Mouse (Mus musculus) kidney, postnatal 4 days (tissue): ENCODE data around the gene Rps12-ps3.

Experiments
- DNase-seq, 2 experiments: peaks; one replicate each; pipeline ENCODE4 v3.0.0; 2021; ENCODE audit warnings: mixed read lengths in 2 of 2

Gene Rps12-ps3

DNA sequence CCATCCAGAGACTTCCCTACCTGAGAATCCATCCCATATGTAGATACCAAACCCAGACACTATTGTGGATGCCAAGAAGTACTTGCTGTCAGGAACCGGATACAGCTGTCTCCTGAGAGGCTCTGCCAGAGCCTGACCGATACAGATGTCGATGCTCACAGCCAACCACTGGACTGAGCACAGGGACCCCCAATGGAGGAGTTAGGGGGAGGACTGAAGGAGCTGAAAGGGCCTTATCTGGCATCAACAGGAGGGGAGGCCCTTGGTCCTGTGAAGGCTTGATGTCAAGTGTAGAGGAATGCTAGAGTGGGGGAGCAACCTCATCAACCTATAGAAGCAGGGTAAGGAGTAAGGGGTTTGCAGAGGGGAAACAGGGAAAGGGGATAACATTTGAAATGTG, 30.7 kb downstream of the Rps12-ps3 start:
- no peak for DNase-seq

DNA sequence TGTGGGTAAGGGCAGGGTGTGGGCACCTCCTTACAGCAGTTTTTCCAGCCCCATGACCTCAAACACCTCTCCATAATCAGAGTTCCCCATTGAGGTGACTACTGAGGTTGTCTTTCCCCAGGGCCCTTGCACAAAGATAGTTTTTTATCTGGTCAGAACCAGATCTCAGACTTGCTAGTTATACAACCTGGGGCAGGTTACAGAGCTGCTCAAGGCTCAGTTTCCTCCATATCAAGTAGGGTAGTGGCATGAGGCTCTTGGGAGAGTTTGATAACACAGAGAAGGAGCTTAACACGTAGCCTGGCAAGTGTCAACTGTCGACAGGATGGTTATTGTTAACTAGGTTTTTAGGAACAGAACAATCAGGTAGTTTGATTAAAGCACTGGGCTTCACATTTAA, 32.8 kb downstream of the Rps12-ps3 start:
- DNase-seq = no peak

DNA sequence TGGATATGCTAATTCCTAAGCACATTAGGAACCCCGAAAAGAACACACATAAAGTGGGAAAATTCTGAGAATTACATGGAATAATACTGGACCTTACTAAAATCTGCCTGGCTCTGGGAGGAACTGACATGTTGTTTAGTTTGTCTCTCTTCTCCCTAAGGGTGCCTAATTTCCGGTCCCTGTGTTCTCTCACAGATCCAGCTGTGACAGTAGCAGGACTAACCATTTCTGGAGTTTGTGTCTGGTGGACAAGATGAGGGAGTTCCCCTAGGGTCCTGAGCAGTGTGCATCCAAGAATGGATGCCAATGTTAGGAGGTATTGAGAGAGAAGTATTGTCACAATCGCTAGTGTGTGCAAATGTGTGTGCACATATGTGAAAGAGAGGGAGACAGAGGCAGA, 34.3 kb downstream of the Rps12-ps3 start:
- DNase-seq = no peak

DNA sequence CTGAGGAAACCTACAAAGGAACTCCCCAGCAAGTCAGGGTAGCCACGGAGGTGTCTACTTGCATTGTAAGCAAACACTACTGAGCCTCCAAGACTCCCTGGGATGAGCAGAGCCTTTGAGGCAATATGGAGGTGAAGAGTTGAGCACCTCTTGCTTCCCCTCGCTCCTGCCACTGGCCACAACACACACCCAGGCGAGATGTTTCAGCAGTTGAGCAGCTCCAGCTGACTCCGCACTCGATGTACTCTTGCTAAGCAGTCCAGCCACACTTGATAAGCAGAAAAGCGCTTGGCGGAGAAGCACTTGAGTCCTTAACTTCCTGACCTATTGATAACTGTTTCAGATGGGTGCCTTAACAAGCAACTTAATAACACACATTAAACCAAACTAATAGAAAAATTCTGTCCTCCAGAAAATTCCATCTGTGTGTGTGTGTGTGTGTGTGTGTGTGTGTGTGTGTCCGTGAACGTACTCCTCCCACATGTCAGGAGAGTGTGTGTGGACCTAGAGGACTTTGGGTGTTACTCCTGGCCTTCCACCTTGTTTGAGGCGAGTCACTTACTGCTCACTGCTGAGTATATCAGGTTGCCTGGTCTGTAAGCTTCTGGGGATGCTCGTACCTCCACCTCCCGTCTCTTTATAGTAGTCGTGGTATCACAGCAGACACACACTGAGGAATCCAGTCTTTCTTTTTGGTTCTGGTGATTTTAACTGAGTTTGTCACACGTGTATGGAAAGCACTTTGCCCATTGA, 34.9 kb downstream of the Rps12-ps3 start:
- DNase-seq = no peak

DNA sequence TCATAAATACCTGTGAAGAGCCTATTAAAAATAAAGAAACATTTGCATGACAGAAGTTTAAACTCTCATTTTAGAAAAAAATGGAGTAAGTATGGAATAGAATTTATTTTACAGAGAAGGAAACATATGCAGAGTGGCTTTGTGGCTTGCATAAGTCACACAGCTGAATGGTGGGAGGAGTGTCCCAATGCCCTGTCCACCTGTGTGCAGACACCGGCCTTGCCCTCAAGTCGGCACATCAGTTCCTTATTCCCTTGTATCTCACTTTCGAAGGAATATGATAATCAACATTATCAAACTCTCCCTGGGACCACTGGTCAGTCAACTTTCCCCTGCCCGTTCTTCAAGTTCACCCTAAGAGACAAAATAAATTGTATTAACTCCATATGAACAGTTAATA, 35.8 kb downstream of the Rps12-ps3 start:
- DNase-seq = no peak

DNA sequence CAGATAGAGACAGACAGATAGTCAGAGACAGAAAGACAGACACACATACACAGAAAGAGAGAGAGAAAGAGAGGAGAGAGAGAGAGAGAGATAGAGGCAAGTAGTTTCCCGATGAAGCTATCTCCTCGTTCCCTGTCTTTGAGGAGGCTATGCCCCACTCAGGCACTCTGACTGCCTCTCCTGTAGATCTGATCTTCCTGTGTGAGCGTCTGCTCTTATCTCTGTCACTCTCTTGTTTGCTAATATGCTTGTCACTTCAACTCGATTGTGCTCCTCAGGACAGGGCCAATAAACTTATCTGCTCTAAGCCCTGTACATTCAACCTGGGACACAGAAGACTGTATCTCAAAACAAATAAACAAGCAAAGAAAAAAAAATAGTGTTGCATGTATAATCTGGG, 37.1 kb downstream of the Rps12-ps3 start:
- no peak for DNase-seq

DNA sequence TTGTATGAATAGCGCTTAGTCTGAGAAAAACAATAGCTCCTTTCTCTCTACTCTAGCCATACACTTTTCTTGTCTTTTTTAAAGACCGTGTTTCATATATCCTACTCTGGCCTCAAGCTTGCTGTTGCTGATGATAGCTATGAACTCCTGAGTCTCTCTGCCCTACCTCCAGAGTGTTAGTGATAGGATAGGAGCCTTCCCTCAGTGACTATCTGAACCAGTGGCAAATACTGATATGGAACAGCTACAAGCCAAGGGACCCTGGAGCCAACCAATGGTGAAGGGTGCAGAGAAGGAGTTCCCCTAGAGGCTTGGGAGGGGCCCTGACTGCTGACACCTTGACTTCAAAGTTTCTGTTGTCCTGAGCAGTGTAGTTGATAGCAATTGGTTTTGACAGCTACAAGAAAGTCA, 38.4 kb downstream of the Rps12-ps3 start:
- DNase-seq = no peak

DNA sequence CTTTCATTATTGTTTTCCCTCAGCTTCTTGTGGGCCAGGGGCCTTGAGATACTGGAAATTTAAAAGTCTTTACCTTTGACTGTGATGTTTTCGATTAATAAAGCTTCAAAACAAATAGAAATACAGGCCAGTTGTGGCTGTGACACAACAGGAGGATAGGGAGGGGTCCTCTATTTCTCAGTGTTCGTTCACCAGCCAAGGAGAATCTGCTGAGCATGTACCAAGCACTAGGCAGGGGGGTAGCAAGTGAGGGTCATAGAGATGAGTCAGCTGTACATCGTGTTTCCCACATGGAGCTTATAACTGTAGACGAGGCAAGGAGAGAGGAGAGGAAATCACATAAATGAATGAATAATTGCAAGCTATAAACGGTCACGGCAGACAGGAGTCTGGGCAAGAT, 40.6 kb downstream of the Rps12-ps3 start:
- DNase-seq = no peak

DNA sequence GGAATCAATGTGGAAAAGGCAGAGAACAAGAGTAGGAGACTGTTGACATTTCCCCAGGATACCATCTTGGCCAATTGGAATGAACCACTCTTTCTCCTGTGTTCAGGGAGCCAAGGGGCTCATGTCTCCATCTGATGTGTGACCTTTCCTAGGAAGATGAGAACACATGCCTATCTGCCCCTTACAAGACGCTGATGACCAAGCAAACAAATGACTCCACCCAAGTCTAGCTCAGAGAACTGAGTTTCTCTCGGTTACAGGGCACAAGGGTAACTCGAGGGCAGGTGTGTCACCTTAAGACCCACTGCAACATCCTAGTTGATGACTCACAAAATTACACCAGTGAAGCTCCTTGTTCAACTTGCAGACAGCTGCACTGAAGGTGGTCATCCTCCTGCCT, 41.6 kb downstream of the Rps12-ps3 start:
- DNase-seq = no peak

DNA sequence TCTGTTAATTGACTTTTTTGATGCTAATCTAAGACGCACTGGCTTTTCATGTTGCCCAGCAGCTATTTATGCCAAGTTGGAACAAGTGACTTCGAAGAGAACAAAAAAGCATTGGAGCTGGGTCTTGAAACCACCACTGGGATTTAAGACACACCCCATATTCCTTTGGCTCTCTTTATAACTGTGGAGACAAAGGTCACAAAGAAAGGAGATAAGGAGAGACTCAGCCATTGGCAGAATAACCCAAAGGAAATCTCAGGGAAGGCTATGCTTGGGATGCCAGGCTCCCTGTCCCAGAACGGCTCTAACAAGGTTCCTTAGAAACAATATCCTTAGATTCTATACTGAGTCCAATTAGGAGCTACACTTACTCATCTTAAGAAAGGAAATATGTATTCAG, 44.6 kb downstream of the Rps12-ps3 start:
- DNase-seq = no peak

DNA sequence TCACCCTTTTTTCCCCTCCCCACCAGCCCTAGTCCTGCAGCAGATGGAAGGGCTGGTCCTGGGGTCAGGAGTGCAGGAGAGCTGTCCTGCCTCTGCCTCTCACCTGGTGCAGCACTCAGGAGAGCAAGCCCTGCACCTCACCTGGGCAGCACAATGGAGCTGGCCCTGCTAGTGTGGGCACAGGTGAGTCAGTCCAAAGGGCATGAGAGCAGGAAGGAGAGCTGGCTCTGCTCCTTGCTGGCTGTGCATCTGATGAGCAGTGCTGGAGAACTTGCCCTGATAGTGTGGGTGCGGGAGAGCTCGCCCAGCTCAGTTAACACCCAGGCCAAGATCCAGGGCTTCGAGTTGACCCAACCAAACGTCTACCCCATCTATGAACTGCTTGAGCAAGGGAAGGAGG, 45.8 kb downstream of the Rps12-ps3 start:
- DNase-seq = no peak

DNA sequence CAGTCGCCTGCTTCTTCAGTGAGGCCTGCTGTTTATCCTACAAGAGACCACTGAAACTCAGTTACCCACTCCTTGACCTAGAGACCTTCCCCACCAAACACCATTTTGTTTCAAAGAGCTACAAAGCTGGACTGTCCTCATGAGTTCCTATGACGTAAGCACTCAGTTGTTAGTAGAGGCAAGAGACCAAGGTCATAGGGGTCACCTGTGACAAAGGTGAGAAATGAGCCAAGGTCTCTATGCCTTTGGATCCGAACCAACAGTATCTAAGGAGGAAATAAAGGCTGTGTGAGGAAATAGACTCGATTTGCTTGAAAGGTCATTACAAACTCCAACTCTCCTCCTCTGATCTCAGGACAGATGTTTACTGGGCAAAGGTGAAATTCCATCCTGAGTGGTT, 48.9 kb downstream of the Rps12-ps3 start:
- DNase-seq = no peak
